Mouse (Mus musculus) midbrain, embryonic 11.5 days (tissue): ENCODE results near the gene Nol7. TPM values are rescaled to one million over a fixed set of nuclear protein-coding genes. Genes with fewer than 3 reads are reported as not detected.

ENCODE experiments used
- ATAC-seq: fragments of 200-750 bp; cut with Nextera tagmentation; 2 replicates; pipeline ENCODE4 v1.8.0; 2017; ENCODE audit warnings: moderate TSS enrichment, moderate library complexity; ENCODE audit not compliant: low FRiP score
- DNase-seq: peaks from one replicate; pipeline ENCODE4 v3.0.0; 2015; ENCODE audit warnings: low spot score; ENCODE audit errors: missing footprints
- H3K27ac ChIP-seq: fragments of 300-500 bp; sonication (generic); 2 replicates; pipeline ENCODE4 v1.5.1; 2014; ENCODE audit warnings: low read depth, low read length
- H3K27me3 ChIP-seq: fragments of 300-500 bp; sonication (generic); 2 replicates; pipeline ENCODE4 v1.6.1; 2014; ENCODE audit warnings: mild to moderate bottlenecking, low read length, moderate library complexity, mixed read lengths; ENCODE audit not compliant: control insufficient read depth, insufficient read depth
- H3K36me3 ChIP-seq: fragments of 300-500 bp; sonication (generic); 2 replicates; pipeline ENCODE4 v1.6.1; 2014; ENCODE audit warnings: mild to moderate bottlenecking, low read length, moderate library complexity, mixed read lengths; ENCODE audit not compliant: control insufficient read depth, insufficient read depth
- H3K4me1 ChIP-seq: fragments of 300-500 bp; sonication (generic); 2 replicates; pipeline ENCODE4 v1.6.1; 2014; ENCODE audit warnings: low read length; ENCODE audit not compliant: control insufficient read depth, insufficient read depth
- H3K4me2 ChIP-seq: fragments of 300-500 bp; sonication (generic); 2 replicates; pipeline ENCODE4 v1.6.1; 2014; ENCODE audit warnings: mild to moderate bottlenecking, moderate library complexity
- H3K4me3 ChIP-seq: fragments of 300-500 bp; sonication (generic); 2 replicates; pipeline ENCODE4 v1.5.1; 2014; ENCODE audit warnings: low read depth, low read length
- H3K9ac ChIP-seq: fragments of 300-500 bp; sonication (generic); 2 replicates; pipeline ENCODE4 v1.6.1; 2014; ENCODE audit warnings: low read length
- H3K9me3 ChIP-seq: fragments of 300-500 bp; sonication (generic); 2 replicates; pipeline ENCODE4 v1.6.1; 2016; ENCODE audit warnings: low read length; ENCODE audit not compliant: control insufficient read depth
- WGBS: fragments of 180-500 bp; shearing (Covaris S2); extraction: QIAGEN DNeasy Blood & Tissue Kit; methylation state at CpG from one replicate; pipeline ENCODE4 v1.1.7; 2014; 5-methylcytosine and 5-hydroxymethylcytosine counted together
- polyA plus RNA-seq: library from polyadenylated mRNA; unstranded; fragments of >200 nt; fragmentation: Nextera tagmentation; extraction: Ambion mirVana; gene quantifications from 2 replicates; pipeline ENCODE4 v1.2.1, GENCODE M21; 2014

Gene Nol7
- 236 and 255 TPM in 2 replicates for polyA plus RNA-seq

DNA sequence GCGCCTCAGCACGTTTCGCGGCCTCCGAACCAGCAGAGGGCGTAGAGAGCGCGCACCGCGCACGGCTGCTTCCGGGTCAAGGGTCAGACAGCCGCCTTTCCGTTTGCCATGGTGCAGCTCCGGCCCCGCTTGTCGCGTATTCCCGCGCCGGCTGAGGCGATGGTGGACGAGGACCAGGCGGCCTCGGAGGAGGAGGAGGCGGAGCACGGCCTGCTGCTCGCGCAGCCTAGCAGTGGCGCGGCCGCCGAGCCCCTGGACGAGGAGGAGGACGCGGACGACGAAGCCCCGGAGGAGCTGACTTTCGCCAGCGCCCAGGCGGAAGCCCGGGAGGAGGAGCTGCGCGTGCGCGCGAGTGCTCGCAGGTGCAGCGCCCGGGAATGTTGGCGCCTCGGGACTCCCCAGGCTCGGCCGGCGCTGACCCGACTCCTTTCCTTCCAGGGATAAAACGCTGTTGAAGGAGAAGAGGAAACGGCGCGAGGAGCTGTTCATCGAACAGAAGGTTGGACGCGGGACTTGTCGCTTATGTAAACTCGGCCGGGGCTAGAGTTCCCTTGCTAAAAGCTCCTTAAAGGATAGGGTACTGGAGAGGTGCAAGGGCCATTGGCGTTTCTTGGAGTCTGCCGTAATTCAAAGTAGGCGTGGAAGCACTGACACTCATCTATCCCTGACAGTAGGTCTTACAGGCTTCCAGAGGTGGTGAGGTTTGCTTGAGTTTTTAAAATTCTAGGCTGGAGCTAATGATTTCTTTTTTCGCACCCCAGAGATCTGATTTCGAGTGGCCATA lies at the start of gene Nol7:
TSS of gene Nol7 (plus strand) at position 94 of the 784 bp plus-strand sequence.
- Histone ChIP-seq H3K9me3 (no peaks in the 10 kb centered on the region; the same call in 1 of the 2 replicates), H3K36me3 (peaks cover 5% of the 10 kb centered on the region; the same call in 1 of the 2 replicates), H3K4me3 (peak within 1 kb of the TSS; percentile 82), H3K4me1 (peaks cover 6% of the 10 kb centered on the region; the same call in 1 of the 2 replicates), H3K27ac (peak within 1 kb of the TSS; percentile 91), H3K27me3 (no peaks in the 10 kb centered on the region), H3K4me2 (peak within 1 kb of the TSS; percentile 73), H3K9ac (peak within 1 kb of the TSS; percentile 93)
- WGBS, result 2% methylated on average over 72 of the region's 72 CpGs
- DNase-seq (peak; percentile 100), ATAC-seq (peak; percentile 91)

DNA sequence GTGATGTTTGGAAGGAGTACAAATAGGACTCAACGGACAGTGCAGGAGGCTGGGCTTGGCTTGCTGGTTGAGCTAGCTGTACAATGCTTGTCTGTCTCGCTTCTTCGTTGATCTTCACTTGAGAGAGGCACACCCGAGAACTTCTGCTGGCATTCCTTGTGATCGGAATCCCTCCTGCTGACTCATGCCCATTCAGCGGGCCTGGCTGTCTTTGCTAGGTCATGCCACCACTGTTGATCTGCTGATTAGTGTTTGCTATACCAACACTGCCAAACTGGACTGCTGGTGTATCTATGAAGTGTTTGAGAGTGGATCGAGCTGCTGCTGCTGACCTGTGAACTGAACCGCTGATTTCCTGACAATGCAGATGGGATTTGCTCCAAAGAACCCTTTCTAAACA lies 48.8 kb upstream of the Nol7 start:
- Histone ChIP-seq H3K9me3 (no peaks in the 10 kb centered on the region), H3K4me2 (no peak overlapping the region), H3K4me1 (no peaks in the 10 kb centered on the region), H3K4me3 (no peak overlapping the region), H3K27ac (no peak overlapping the region), H3K9ac (no peak overlapping the region), H3K27me3 (no peaks in the 10 kb centered on the region), H3K36me3 (no peaks in the 10 kb centered on the region)
- no peak for DNase-seq
- 88% methylated on average over 8 of the region's 8 CpGs for WGBS
- ATAC-seq, result no peak

DNA sequence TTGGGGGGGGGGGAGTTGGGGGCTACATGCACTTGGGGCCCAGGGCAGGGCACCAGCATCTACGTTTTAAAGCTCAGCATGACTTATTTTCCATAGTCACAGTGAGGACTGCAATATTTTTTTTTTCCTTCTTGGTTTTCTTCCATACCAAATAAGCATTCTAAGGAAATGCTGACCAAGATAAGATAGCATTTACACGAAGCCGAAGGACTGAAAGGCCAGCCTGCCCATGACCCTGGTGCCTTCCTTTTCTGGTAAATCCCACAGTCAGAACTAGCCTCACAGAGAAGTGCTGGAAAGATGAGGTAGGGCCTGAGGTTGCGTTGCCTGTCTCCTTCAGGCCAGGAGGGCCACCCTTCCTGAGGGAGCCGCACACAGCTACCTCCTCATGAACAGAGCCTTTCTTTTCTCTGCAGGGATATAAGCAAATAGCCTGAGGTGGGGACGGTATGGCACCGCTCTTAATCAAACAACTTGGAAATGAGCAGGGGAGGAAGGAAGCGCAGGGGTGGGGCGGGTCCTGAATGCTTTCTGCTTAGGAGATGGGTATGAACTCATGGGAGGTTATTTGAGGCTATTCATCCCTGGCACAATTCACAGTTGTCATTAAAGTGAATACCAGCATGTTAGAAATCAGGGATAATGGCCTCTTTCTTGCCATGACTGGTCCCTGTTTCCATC lies 47.6 kb upstream of the Nol7 start:
- WGBS, result 80% methylated on average over 9 of the region's 9 CpGs
- Histone ChIP-seq H3K36me3 (no peaks in the 10 kb centered on the region), H3K9ac (no peak overlapping the region), H3K4me1 (no peaks in the 10 kb centered on the region), H3K27me3 (no peaks in the 10 kb centered on the region), H3K4me2 (no peak overlapping the region), H3K27ac (no peak overlapping the region), H3K9me3 (no peaks in the 10 kb centered on the region), H3K4me3 (no peak overlapping the region)
- ATAC-seq (no peak), DNase-seq (no peak)

DNA sequence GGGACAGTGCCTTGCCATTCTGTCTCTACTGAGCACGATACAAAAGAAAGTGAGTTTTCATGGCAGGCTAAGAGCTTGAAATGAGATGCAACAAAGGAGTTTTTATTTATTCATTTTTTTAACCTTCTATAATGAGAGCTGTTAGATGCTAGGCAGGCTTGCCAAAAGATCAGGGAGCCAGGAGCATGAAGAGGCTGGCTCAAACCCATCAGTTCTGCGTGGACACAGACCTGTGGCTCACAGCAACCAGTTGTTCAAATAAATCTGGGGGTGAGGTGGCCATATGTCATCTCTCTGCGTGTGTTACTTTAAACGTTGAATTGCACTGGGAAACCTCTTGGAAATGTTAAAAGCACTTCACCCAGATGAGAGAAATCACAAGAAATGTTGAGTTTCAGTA lies 44.8 kb upstream of the Nol7 start:
- 77% methylated on average over 4 of the region's 4 CpGs for WGBS
- H3K9ac ChIP-seq, result no peak overlapping the region

DNA sequence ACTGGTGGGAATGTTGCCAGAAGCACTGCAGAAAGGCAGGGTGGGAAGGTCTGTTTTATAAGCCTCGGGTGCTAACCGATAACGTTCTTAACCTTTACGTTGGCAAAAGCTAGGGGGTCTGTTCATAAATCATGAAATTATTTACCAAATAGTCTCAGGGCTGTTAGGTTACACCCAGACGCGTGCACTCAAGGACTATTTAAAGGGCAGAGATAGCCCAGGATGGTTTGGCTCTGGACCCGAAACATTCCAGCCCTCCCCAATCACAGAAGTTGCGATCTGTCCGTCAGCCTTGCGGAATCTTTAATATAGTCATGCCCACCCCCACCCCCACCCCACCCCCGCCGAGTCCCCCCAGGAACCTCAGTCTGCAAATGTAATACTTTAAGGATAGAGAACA lies 43.8 kb upstream of the Nol7 start:
- DNase-seq (no peak), ATAC-seq (no peak)
- H3K4me3 ChIP-seq, result no peak overlapping the region
- H3K4me1 ChIP-seq, result no peaks in the 10 kb centered on the region; the same call in 1 of the 2 replicates
- no peaks in the 10 kb centered on the region for H3K9me3 ChIP-seq
- H3K27ac ChIP-seq, result no peak overlapping the region
- no peak overlapping the region for H3K4me2 ChIP-seq
- 90% methylated on average over 12 of the region's 12 CpGs for WGBS
- no peaks in the 10 kb centered on the region for H3K36me3 ChIP-seq
- H3K27me3 ChIP-seq, result no peaks in the 10 kb centered on the region
- no peak overlapping the region for H3K9ac ChIP-seq

More for the DNA sequence above, 44.8 kb upstream of the Nol7 start:
- H3K27me3 ChIP-seq, result no peaks in the 10 kb centered on the region
- no peak overlapping the region for H3K4me2 ChIP-seq
- DNase-seq (no peak), ATAC-seq (no peak)
- no peak overlapping the region for H3K27ac ChIP-seq
- no peak overlapping the region for H3K4me3 ChIP-seq
- no peaks in the 10 kb centered on the region for H3K36me3 ChIP-seq
- H3K9me3 ChIP-seq, result no peaks in the 10 kb centered on the region
- H3K4me1 ChIP-seq, result no peaks in the 10 kb centered on the region

DNA sequence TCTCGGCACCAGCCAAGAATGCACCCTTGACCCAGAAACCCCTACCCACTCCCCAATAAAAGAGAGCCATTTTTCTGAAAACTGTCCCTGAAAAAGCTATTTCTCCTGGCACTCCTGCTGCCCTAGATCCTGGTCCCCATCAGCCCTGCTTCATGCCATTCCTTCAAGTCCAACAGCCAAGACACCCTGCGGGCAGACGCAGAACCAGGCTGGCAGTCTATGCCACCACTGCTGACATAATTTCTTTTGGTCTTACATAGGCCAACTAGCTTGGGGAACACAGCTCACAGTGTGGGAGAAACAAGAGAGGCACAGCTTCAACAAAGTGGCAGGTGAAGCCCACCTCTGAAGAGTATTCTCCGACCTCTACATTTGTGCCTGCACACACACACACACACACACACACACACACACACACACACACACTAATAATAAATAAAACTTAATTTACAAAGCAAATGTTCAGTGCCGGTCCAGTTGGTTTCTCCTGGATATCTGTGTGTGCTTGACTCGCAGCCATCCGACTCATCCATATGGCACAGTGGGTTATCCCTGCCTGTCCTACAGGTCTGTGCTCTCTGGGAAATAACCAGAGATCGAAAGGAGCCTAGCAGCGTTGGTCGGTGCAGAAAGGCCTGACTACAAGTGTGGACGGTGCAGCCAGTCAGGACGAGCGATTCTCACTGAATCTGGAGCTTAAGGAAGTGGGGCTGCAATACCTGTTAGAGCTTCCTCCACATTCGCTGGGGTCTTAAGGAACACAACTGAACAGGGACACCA lies 41.7 kb upstream of the Nol7 start:
- no peak overlapping the region for H3K27ac ChIP-seq
- WGBS, result 90% methylated on average over 14 of the region's 14 CpGs
- ATAC-seq (no peak), DNase-seq (no peak)
- no peaks in the 10 kb centered on the region for H3K36me3 ChIP-seq
- no peaks in the 10 kb centered on the region for H3K9me3 ChIP-seq
- no peak overlapping the region for H3K9ac ChIP-seq
- no peaks in the 10 kb centered on the region for H3K27me3 ChIP-seq
- no peak overlapping the region for H3K4me3 ChIP-seq
- H3K4me2 ChIP-seq, result no peak overlapping the region
- no peaks in the 10 kb centered on the region; the same call in 1 of the 2 replicates for H3K4me1 ChIP-seq

DNA sequence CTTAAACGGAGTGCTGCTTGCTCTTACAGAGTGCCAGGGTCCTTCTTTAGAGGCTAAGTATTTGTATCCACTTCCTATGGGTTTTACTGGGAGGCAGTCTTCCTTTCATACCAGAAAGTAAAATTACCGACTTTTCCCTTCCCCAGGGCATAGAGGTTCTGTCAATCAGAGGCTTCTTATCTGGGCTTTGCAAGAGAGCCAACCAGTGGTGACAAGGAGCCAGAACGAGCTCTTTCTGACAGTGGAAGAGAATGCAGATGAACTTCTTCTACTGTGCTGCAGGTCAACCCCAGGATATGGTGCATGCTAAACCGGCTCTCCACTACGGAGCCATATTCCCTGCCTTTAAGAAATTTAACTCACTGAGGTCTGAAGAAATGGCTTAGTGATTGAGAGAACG lies 37.7 kb upstream of the Nol7 start:
- Histone ChIP-seq H3K9me3 (no peaks in the 10 kb centered on the region), H3K4me2 (no peak overlapping the region), H3K4me1 (no peaks in the 10 kb centered on the region; the same call in none of the 2 replicates), H3K27ac (no peak overlapping the region), H3K36me3 (no peaks in the 10 kb centered on the region), H3K27me3 (no peaks in the 10 kb centered on the region), H3K4me3 (no peak overlapping the region), H3K9ac (no peak overlapping the region)
- ATAC-seq (no peak), DNase-seq (no peak)
- WGBS, result 76% methylated on average over 6 of the region's 6 CpGs

DNA sequence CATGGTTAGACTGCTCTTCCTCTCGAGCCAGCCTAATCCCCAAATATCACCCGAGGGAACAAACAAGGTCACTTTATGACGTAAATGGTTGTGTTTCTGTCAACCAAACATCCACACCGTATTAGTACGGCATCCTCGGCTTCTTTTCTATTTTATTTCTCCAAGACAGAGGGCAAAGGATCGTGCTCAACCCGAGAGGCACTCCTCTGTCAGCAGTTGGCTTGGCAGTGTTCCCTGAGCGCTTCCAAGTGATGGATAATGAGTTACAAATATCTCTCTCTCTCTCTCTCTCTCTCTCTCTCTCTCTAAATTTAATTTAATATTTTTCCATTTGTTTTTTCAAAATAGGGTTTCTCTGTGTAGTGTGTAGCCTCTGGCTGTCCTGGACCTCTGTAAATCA lies 35.8 kb upstream of the Nol7 start:
- Histone ChIP-seq H3K27me3 (no peaks in the 10 kb centered on the region), H3K4me1 (peaks cover 4% of the 10 kb centered on the region), H3K9me3 (no peaks in the 10 kb centered on the region), H3K4me2 (no peak overlapping the region), H3K36me3 (no peaks in the 10 kb centered on the region), H3K9ac (no peak overlapping the region), H3K4me3 (no peak overlapping the region), H3K27ac (no peak overlapping the region)
- DNase-seq, result peak; percentile 21
- ATAC-seq, result no peak
- WGBS, result 83% methylated on average over 9 of the region's 9 CpGs
